Mouse (Mus musculus) G1E (cell line): ENCODE results near the gene Hist1h3e. TPM values are rescaled to one million over a fixed set of nuclear protein-coding genes. Genes with fewer than 3 reads are reported as not detected.

Experiments
- ATAC-seq: 2 replicates; pipeline ENCODE4 v1.8.0; 2016; ENCODE audit warnings: mild to moderate bottlenecking; ENCODE audit not compliant: insufficient number of reproducible peaks, poor library complexity, low FRiP score, severe bottlenecking; ENCODE audit errors: extremely low read depth
- DNase-seq: peaks from one replicate; pipeline ENCODE4 v3.0.0; 2012; ENCODE audit warnings: low spot score
- H3K27me3 ChIP-seq: 2 replicates; pipeline ENCODE4 v1.6.1; 2012; ENCODE audit warnings: mild to moderate bottlenecking, low read length, inconsistent platforms; ENCODE audit not compliant: insufficient read depth
- H3K36me3 ChIP-seq: replicated peaks from 2 replicates; pipeline ENCODE3; 2012; ENCODE audit warnings: mild to moderate bottlenecking, inconsistent platforms
- H3K4me1 ChIP-seq: 2 replicates; pipeline ENCODE4 v1.6.1; 2012; ENCODE audit warnings: low read depth, low read length, inconsistent platforms, mixed read lengths; ENCODE audit not compliant: insufficient read depth
- H3K4me3 ChIP-seq: 2 replicates; pipeline ENCODE4 v1.5.1; 2012; ENCODE audit warnings: low read depth, mild to moderate bottlenecking, inconsistent platforms, low read length, moderate library complexity, mixed read lengths
- H3K9me3 ChIP-seq: replicated peaks from 2 replicates; pipeline ENCODE4 v1.6.1; 2012; ENCODE audit warnings: inconsistent platforms
- CTCF ChIP-seq: IDR thresholded peaks from 2 replicates; pipeline ENCODE4 v1.5.1; 2012; ENCODE audit warnings: low read depth, low read length, inconsistent platforms, mixed read lengths
- GATA1 ChIP-seq: IDR thresholded peaks from 2 replicates; pipeline ENCODE4 v1.6.1; 2012; ENCODE audit warnings: borderline replicate concordance, low read length, inconsistent platforms, mixed read lengths
- GATA2 ChIP-seq: IDR thresholded peaks from 2 replicates; pipeline ENCODE4 v1.6.1; 2012; ENCODE audit warnings: low read depth, low read length, inconsistent platforms, borderline replicate concordance
- POLR2AphosphoS5 ChIP-seq: IDR thresholded peaks from 2 replicates; pipeline ENCODE4 v1.6.1; 2012; ENCODE audit warnings: low read depth, low read length, inconsistent platforms; ENCODE audit not compliant: insufficient replicate concordance
- TAL1 ChIP-seq: conservative IDR thresholded peaks from 2 replicates; pipeline ENCODE4 v1.6.1; 2012; ENCODE audit warnings: low read depth, low read length, inconsistent platforms, mixed read lengths
- polyA plus RNA-seq: library from polyadenylated mRNA; stranded (reverse); fragments of >175 nt; gene quantifications from 2 replicates; pipeline ENCODE4 v1.2.3, GENCODE M21; 2012
- total RNA-seq, 2 experiments: library from RNA; stranded (forward) in 1 of 2; stranded (reverse) in 1 of 2; fragments of 200-1000 nt in 1 of 2; fragments of >200 nt in 1 of 2; fragmentation: Nextera tagmentation in 1 of 2; gene quantifications; 2 replicates each; pipeline ENCODE4 v1.2.3; 2014 to 2017

Gene Hist1h3e
- total and polyA plus RNA-seq, 3 experiments, result 6.8 to 466 (median 426) TPM

DNA sequence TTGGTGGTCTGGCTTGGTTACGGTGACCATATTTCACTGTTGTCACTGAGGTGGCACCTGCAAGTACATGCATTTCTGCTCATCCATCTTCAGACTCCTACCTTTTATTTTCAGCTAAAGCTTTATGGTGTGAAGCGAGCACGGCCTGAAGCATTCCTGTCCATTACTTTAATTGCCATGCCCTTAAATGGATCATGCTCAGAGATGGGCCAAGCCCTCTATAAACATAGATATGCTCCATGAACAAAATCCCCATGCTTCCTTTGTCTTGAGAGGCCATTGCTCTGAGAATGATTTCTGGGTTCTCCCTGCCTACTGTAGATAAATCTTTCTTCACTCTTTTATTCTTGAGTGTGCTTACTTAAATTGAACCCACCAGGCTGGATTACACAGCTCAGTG lies 42.3 kb upstream of the Hist1h3e start:
- Histone ChIP-seq H3K9me3 (no peaks in the 10 kb centered on the region), H3K36me3 (peaks cover 7% of the 10 kb centered on the region), H3K4me3 (no peak overlapping the region), H3K27me3 (no peaks in the 10 kb centered on the region), H3K4me1 (peaks cover 26% of the 10 kb centered on the region)
- ATAC-seq (no peak), DNase-seq (no peak)
- no peak for TF ChIP-seq TAL1
- TF ChIP-seq CTCF, result no peak
- no peak for TF ChIP-seq GATA1
- TF ChIP-seq POLR2AphosphoS5, result no peak
- no peak for TF ChIP-seq GATA2

DNA sequence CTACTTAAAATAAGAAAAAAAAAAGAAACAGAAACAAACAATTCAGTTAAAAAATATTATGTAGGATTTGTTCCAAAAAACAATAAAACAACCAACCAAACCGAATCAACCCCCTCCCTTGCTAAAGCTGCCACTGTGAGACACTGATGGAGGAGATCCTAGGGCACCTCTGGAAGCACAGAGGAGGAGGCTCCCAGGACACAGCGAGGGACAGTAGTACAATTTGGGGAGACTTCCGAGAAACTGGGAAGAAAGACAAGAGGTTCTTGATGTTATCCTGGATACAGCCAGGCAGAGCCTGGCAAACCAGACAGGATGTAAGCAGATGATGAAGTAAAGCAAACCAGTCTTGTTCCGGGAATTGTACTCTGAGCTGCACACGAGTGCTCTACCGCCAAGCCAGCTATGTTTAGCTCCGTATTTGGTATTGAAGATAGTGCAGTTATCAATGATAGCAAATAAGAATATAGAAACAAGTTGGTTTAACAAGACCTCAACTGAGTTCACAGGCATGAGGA lies 41.1 kb upstream of the Hist1h3e start:
- H3K4me1 ChIP-seq, result peaks cover 24% of the 10 kb centered on the region
- no peaks in the 10 kb centered on the region for H3K9me3 ChIP-seq
- DNase-seq (no peak), ATAC-seq (no peak)
- no peaks in the 10 kb centered on the region for H3K27me3 ChIP-seq
- H3K4me3 ChIP-seq, result no peak overlapping the region
- H3K36me3 ChIP-seq, result peaks cover 7% of the 10 kb centered on the region
- TF ChIP-seq POLR2AphosphoS5, result no peak
- TF ChIP-seq GATA1, result no peak
- no peak for TF ChIP-seq TAL1
- no peak for TF ChIP-seq CTCF
- no peak for TF ChIP-seq GATA2

DNA sequence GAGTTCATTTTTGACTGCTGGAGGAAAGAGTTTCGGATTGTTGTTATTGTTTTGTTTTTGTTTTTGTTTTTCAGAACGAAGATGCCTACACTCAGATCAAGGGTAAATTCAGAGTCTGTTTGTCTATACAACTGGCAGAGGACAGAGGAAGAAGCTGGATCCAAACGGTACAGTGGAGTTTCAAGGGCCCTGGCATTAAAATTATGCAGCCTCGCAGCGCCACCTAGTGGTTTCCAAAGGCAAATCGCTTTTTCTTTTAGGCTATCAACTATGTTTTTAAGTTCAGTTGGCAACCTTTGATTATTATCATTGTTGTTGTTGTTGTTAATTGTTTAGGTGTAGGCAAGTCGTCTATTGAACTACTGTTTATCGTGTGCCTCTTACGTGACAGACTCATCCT lies 35.8 kb upstream of the Hist1h3e start:
- no peaks in the 10 kb centered on the region for H3K36me3 ChIP-seq
- TF ChIP-seq CTCF (peak; percentile 49), POLR2AphosphoS5 (no peak)
- no peak overlapping the region for H3K4me3 ChIP-seq
- peaks cover 51% of the 10 kb centered on the region for H3K4me1 ChIP-seq
- H3K9me3 ChIP-seq, result no peaks in the 10 kb centered on the region
- no peaks in the 10 kb centered on the region for H3K27me3 ChIP-seq
- ATAC-seq (0 out of 2 replicates have a peak, but pooled peaks have one; percentile 19), DNase-seq (no peak)

DNA sequence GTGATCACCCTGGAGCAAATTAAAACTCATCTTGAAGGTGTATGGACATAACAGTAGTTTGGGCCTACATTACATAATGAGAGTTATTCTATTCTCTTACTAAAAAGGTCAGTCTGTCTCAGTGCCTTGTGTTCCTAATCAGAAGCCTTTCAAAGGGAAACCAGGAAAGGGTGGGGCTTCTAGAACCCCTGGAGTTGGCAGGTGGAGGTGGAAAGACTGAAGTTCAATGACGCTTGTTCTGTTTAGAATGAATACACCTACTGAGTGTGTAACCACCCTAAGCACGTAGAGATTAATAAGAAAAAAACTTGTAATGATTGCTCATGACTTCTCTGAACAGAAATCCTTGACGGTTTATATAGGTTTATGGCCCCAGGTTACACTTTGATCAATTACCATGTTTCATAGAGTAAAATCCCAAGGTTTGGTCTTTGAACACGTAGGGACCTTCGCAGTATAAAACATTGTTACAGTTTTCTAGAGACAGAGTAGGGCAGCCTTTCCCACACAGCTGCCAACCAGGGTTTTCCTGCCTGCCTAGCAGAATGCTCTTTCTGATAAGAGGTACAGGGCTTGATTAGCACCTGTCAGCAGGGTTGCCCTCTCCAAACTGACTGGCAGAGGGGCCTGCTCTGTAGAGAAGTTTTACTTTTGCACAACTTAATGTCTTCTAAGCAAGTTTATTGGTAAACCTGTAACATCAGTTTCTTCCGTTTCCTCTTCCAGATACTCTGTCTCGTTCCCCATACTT lies 33.6 kb upstream of the Hist1h3e start:
- TF ChIP-seq CTCF (no peak), TAL1 (peak; percentile 45; the same call in 1 of the 2 replicates)
- Histone ChIP-seq H3K4me3 (no peak overlapping the region; the same call in 1 of the 2 replicates), H3K27me3 (no peaks in the 10 kb centered on the region), H3K9me3 (no peaks in the 10 kb centered on the region), H3K36me3 (no peaks in the 10 kb centered on the region), H3K4me1 (peaks cover 70% of the 10 kb centered on the region)
- DNase-seq (no peak), ATAC-seq (no peak)

DNA sequence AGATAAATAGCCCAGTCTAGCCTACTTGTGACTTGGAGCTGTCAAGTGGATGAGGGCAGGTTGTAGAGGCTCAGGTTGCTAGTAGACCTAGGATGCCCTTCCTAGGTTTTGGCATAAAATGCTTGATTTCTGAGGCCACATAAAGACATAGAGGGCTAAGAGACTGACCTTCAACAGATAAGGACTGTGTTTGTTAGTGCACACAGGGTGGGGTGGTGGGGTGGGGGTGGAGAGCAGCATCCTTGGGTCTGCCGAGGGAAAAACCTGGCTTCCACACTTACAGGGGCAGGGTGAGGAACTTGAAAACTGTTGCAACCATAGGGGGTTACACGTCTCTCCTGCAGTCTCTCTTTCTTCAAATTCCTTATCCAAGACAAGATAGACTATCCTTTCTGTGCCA lies 33.0 kb upstream of the Hist1h3e start:
- H3K4me3 ChIP-seq, result no peak overlapping the region
- DNase-seq (no peak), ATAC-seq (no peak)
- no peaks in the 10 kb centered on the region for H3K9me3 ChIP-seq
- H3K36me3 ChIP-seq, result no peaks in the 10 kb centered on the region
- peaks cover 74% of the 10 kb centered on the region for H3K4me1 ChIP-seq
- H3K27me3 ChIP-seq, result no peaks in the 10 kb centered on the region
- no peak for TF ChIP-seq TAL1
- no peak for TF ChIP-seq GATA1
- no peak for TF ChIP-seq CTCF
- no peak for TF ChIP-seq GATA2
- TF ChIP-seq POLR2AphosphoS5, result no peak

DNA sequence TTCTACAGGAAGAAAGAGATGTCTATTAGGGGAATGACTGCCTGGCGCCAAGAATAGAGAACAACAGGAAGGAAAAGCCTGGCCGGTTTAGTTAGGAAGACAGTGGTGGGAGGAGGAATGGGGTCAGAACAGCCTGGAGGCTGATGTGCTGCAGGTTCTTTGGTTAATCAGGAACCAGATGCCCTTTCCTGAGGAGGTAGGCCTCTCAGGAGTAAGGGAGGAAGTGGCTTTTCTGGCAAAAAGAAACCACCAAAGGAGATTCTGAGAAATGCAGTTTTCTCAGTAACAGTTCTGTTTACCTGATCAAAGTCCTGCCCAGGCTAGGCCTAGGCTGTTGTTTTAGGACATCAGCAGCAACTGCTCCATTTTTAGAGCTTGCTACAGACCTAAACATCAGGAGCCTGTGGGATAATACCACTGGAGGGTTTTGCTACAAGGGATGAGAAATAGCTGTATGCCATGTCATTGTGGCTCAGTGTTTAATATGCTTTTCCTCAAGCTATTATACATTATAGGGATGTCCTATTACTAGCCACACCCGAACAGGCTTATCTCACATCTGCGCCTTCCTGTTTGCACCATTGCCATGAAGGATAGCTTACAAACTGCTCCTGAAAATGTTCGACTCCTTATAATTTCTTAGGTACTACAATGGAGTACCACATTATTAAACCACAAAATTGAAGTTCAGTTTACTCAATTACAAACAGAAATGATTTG lies 31.0 kb upstream of the Hist1h3e start:
- no peaks in the 10 kb centered on the region for H3K36me3 ChIP-seq
- H3K4me3 ChIP-seq, result no peak overlapping the region
- peaks cover 82% of the 10 kb centered on the region for H3K4me1 ChIP-seq
- H3K9me3 ChIP-seq, result no peaks in the 10 kb centered on the region
- TF ChIP-seq TAL1, result no peak
- no peak for TF ChIP-seq GATA1
- TF ChIP-seq GATA2, result no peak
- TF ChIP-seq POLR2AphosphoS5, result no peak
- TF ChIP-seq CTCF, result no peak
- peak; percentile 47; the same call in 1 of the 2 replicates for ATAC-seq
- H3K27me3 ChIP-seq, result no peaks in the 10 kb centered on the region
- peak; percentile 28 for DNase-seq
